In the genomic region with DNA sequence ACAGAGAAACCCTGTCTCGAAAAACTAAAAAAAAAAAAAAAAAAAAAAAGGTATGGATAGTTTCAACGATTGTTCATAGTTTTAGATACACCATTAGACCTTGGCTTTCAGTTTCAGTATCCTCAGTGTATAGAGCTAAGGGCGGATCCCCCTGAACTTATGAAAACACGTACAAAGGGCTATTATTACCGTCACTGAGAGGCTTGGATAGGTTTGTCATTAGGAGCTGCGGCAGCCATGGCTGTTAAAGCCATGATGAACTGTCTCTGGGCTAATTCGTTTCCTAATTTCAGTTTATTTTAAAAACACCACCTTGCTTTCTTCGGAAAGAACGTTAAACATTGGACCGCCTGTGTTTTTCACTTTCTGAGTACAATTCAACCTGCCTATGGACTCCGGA, we compare ENCODE assay signal across 8 mouse cellular contexts. TPM values are rescaled to one million over a fixed set of nuclear protein-coding genes. Genes with fewer than 3 reads are reported as not detected.
DNase-seq lines count a peak whose midpoint lies in the region; ATAC-seq and TF ChIP-seq lines count a peak whose summit lies in the region.

No protein-coding gene starts in this region.

- H3K4me3 ChIP-seq in kidney, adult 2 months (ENCODE audit: insufficient read depth, low read depth, low read length) = peak overlapping the region; percentile 83
- peak overlapping the region; percentile 95 for H3K4me3 ChIP-seq in bone marrow, adult 2 months (replicated peaks; ENCODE audit: control insufficient read depth, low read depth, low read length)
- H3K4me3 ChIP-seq in stomach, embryonic 14.5 days (ENCODE audit: low read depth, low read length) = peak overlapping the region; percentile 65

- TF ChIP-seq POLR2A in kidney, adult 2 months (IDR thresholded peaks at IDR 0.05; ENCODE audit: low read depth, low read length) = no peak
- TF ChIP-seq POLR2A in bone marrow, adult 2 months (IDR thresholded peaks at IDR 0.05; ENCODE audit: borderline replicate concordance, control insufficient read depth, low read depth, low read length) = no peak

- WGBS in kidney, adult 2 months = 13% methylated on average over 11 of the region's 11 CpGs
- WGBS in bone marrow, adult 2 months = 2% methylated on average over 11 of the region's 11 CpGs
- WGBS in stomach, embryonic 14.5 days = 20% methylated on average over 11 of the region's 11 CpGs

- peak; percentile 49 to 53; a peak in 2 of 4 replicates for ATAC-seq in hematopoietic stem cell, adult 5-6 weeks (replicated peaks in 1 of 2; ENCODE audit: insufficient read depth in 1 of 2, low FRiP score in 2 of 2, low TSS enrichment in 1 of 2, low read depth in 1 of 2, poor library complexity in 2 of 2, severe bottlenecking in 2 of 2)
- 0 out of 2 replicates have a peak, but pooled peaks have one; percentile 8 for ATAC-seq in stomach, embryonic 14.5 days (ENCODE audit: insufficient number of reproducible peaks, insufficient read depth, low FRiP score, low read depth)

- H3K36me3 ChIP-seq in kidney, adult 2 months (ENCODE audit: control insufficient read depth, insufficient read depth, low read length) = no peaks in the 10 kb centered on the region
- peaks cover 10% of the 10 kb centered on the region; the same call in 1 of the 2 replicates for H3K36me3 ChIP-seq in stomach, embryonic 14.5 days (ENCODE audit: control insufficient read depth, insufficient read depth, low read length)

- H3K27me3 ChIP-seq in kidney, adult 2 months (replicated peaks; ENCODE audit: control insufficient read depth, insufficient read depth, low read length) = no peaks in the 10 kb centered on the region
- H3K27me3 ChIP-seq in stomach, embryonic 14.5 days (ENCODE audit: control insufficient read depth, insufficient read depth, low read length) = no peaks in the 10 kb centered on the region

- TF ChIP-seq CTCF in kidney, adult 2 months (conservative IDR thresholded peaks at IDR 0.05; ENCODE audit: insufficient read depth, insufficient read length, low read depth, low read length) = no peak
- TF ChIP-seq CTCF in bone marrow, adult 2 months (IDR thresholded peaks at IDR 0.05; ENCODE audit: control insufficient read depth, insufficient read depth, low read length) = no peak

- no peaks in the 10 kb centered on the region for H3K9me3 ChIP-seq in stomach, embryonic 14.5 days (ENCODE audit: control insufficient read depth, low read depth, low read length)

- peak overlapping the region; percentile 56 for H3K4me2 ChIP-seq in stomach, embryonic 14.5 days (replicated peaks; ENCODE audit: low read depth, low read length)

- H3K27ac ChIP-seq in kidney, adult 2 months (ENCODE audit: insufficient read depth, low read depth, low read length) = peak overlapping the region; percentile 24; the same call in 1 of the 2 replicates
- H3K27ac ChIP-seq in bone marrow, adult 2 months (ENCODE audit: control insufficient read depth, insufficient read depth, low read depth, low read length, poor library complexity) = peak overlapping the region; percentile 79; the same call in 1 of the 2 replicates
- no peak overlapping the region for H3K27ac ChIP-seq in stomach, embryonic 14.5 days (ENCODE audit: low read length)

- peak; percentile 4 for DNase-seq in kidney, adult 2 months
- DNase-seq in kidney, postnatal 36 days = no peak
- peak; percentile 3 for DNase-seq in lung, postnatal 10 days
- DNase-seq in adrenal gland, postnatal 25 days = no peak
- no peak for DNase-seq in frontal cortex, postnatal 14 days (ENCODE audit: low spot score in 2 of 2)

- H3K4me1 ChIP-seq in kidney, adult 2 months (ENCODE audit: control insufficient read depth, insufficient read depth, low read length) = no peaks in the 10 kb centered on the region; the same call in 1 of the 2 replicates
- no peaks in the 10 kb centered on the region; the same call in 1 of the 2 replicates for H3K4me1 ChIP-seq in bone marrow, adult 2 months (ENCODE audit: control insufficient read depth, insufficient read depth, low read length)
- H3K4me1 ChIP-seq in stomach, embryonic 14.5 days (ENCODE audit: control insufficient read depth, insufficient read depth, low read length) = no peaks in the 10 kb centered on the region

- H3K9ac ChIP-seq in stomach, embryonic 14.5 days (replicated peaks; ENCODE audit: low read depth, low read length) = peak overlapping the region; percentile 64; the same call in 1 of the 2 replicates

RNA-seq across cellular contexts. Expression of a gene that starts 22.7 kb away (rescaled TPM):
- polyA plus RNA-seq in kidney, adult 2 months (2012; rRNA removed) = 26.6 and 28.5 TPM in 2 replicates
- polyA plus RNA-seq in bone marrow, adult 2 months (2011; ENCODE audit: insufficient read depth, insufficient read length, low replicate concordance, missing spikeins) = 37.9 and 59.9 TPM in 2 replicates
- 33.1 and 40.3 TPM in 2 replicates for total RNA-seq in hematopoietic stem cell, adult 5-6 weeks (2017)
- 73.2 and 77.6 TPM in 2 replicates for polyA plus RNA-seq in stomach, embryonic 14.5 days (2014; fragmentation: Nextera tagmentation; extraction: Ambion mirVana)
- 86.3 and 89.7 TPM in 2 replicates for total RNA-seq in adrenal gland, postnatal 25 days (2021)

RNA-seq across cellular contexts. Expression of a gene that starts 36.1 kb away (rescaled TPM):
- polyA plus RNA-seq in kidney, adult 2 months (2012; rRNA removed) = 2.1 and 4.3 TPM in 2 replicates
- polyA plus RNA-seq in bone marrow, adult 2 months (2011; ENCODE audit: insufficient read depth, insufficient read length, low replicate concordance, missing spikeins) = 17.6 and 31.6 TPM in 2 replicates
- 18.1 and 23.9 TPM in 2 replicates for total RNA-seq in hematopoietic stem cell, adult 5-6 weeks (2017)
- polyA plus RNA-seq in stomach, embryonic 14.5 days (2014; fragmentation: Nextera tagmentation; extraction: Ambion mirVana) = 20.3 and 23.9 TPM in 2 replicates
- 98.2 and 110 TPM in 2 replicates for total RNA-seq in adrenal gland, postnatal 25 days (2021)

RNA-seq across cellular contexts. Expression of a gene that starts 38.1 kb away (rescaled TPM):
- 1.9 and 2.8 TPM in 2 replicates for polyA plus RNA-seq in kidney, adult 2 months (2012; rRNA removed)
- polyA plus RNA-seq in bone marrow, adult 2 months (2011; ENCODE audit: insufficient read depth, insufficient read length, low replicate concordance, missing spikeins) = 3.7 and 6.5 TPM in 2 replicates
- 11.3 and 13.6 TPM in 2 replicates for total RNA-seq in hematopoietic stem cell, adult 5-6 weeks (2017)
- 20.8 and 20.9 TPM in 2 replicates for polyA plus RNA-seq in stomach, embryonic 14.5 days (2014; fragmentation: Nextera tagmentation; extraction: Ambion mirVana)
- total RNA-seq in adrenal gland, postnatal 25 days (2021) = 13.2 and 14.6 TPM in 2 replicates

RNA-seq across cellular contexts. Expression of a gene that starts 38.3 kb away (rescaled TPM):
- 2.8 and 4.7 TPM in 2 replicates for polyA plus RNA-seq in kidney, adult 2 months (2012; rRNA removed)
- polyA plus RNA-seq in bone marrow, adult 2 months (2011; ENCODE audit: insufficient read depth, insufficient read length, low replicate concordance, missing spikeins) = 86.2 and 90.7 TPM in 2 replicates
- total RNA-seq in hematopoietic stem cell, adult 5-6 weeks (2017) = 156 and 159 TPM in 2 replicates
- polyA plus RNA-seq in stomach, embryonic 14.5 days (2014; fragmentation: Nextera tagmentation; extraction: Ambion mirVana) = 64.6 and 71.4 TPM in 2 replicates
- 24.5 and 34.8 TPM in 2 replicates for total RNA-seq in adrenal gland, postnatal 25 days (2021)

Comparison
In these comparisons a context has a peak if more than half of its experiments do, and no peak if none do; other contexts are left out.
1. DNase-seq: peak in kidney, adult 2 months (single experiment) and lung, postnatal 10 days (single experiment); none in kidney, postnatal 36 days (0 of 2), adrenal gland, postnatal 25 days (single experiment) and frontal cortex, postnatal 14 days (0 of 2).
2. Peak in every context shown above with its lines, with median percentiles within 50 percentile points of each other: H3K4me3 ChIP-seq.